10 mouse cellular contexts compared by ENCODE assay signal in the genomic region with DNA sequence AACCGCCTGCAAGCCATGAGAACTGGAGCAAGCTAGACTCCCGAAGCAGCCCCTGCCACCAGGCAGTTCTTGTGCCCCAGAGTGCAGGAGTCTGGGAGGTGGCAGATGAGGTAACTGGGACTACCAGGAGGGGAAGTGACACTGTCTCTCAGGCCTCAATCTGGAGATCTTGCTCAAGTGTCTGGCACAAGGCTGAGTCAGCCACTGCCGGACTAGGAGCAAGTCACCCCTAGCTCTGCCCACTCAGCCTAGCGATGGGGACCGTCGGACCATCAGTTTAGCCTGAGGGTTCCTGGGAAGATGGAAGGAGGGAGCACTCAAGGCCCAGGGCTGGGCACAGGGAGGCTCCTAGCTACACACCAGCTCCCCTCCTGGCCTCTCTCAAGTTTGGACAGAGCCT. TPM values are rescaled to one million over a fixed set of nuclear protein-coding genes. Genes with fewer than 3 reads are reported as not detected.
DNase-seq lines count a peak whose midpoint lies in the region; ATAC-seq and TF ChIP-seq lines count a peak whose summit lies in the region.
"Had no signal": no experiment of that assay in that cellular context is flagged by ENCODE, and none has a peak within 500 bp of the region (broad histone marks: within the 10 kb centered on the region; RNA-seq: fewer than 3 reads in every experiment).

No protein-coding gene starts in this region.

- no peaks in the 10 kb centered on the region for H3K4me1 ChIP-seq in lung, adult 2 months (ENCODE audit: control insufficient read depth, insufficient read depth, low read length)
- no peaks in the 10 kb centered on the region for H3K4me1 ChIP-seq in limb, embryonic 14.5 days (ENCODE audit: control insufficient read depth, insufficient read depth, low read length)
- peaks cover 6% of the 10 kb centered on the region for H3K4me1 ChIP-seq in small intestine, adult 2 months (ENCODE audit: control insufficient read depth, insufficient read depth, insufficient read length, low read length)
- H3K4me1 ChIP-seq: lung, embryonic 15.5 days had no signal

- peak; percentile 46 to 60 for DNase-seq in adrenal gland, adult (ENCODE audit: inconsistent age in 2 of 2, low spot score in 1 of 2)
- no peak for DNase-seq in adrenal gland, adult 8-10 months
- no peak for DNase-seq in lung, adult 2 months
- DNase-seq in lung, postnatal 14 days, result no peak
- DNase-seq in limb, embryonic 14.5 days (ENCODE audit: low spot score), result no peak
- no peak for DNase-seq in right cerebral cortex, postnatal 4 days
- DNase-seq: heart, postnatal 14 days had no signal

- H3K4me2 ChIP-seq in limb, embryonic 14.5 days (replicated peaks; ENCODE audit: low read depth, low read length, severe bottlenecking), result no peak overlapping the region
- H3K4me2 ChIP-seq: lung, embryonic 15.5 days had no signal

- H3K27me3 ChIP-seq in limb, embryonic 14.5 days (ENCODE audit: control insufficient read depth, insufficient read depth, low read length), result no peaks in the 10 kb centered on the region
- no peaks in the 10 kb centered on the region for H3K27me3 ChIP-seq in small intestine, adult 2 months (ENCODE audit: control insufficient read depth, insufficient read depth, low read length)
- H3K27me3 ChIP-seq: lung, embryonic 15.5 days had no signal

- no peak overlapping the region for H3K27ac ChIP-seq in limb, embryonic 14.5 days (replicated peaks; ENCODE audit: low read depth, low read length)
- peak overlapping the region; percentile 49 for H3K27ac ChIP-seq in small intestine, adult 2 months (ENCODE audit: insufficient read depth, low read depth, low read length)
- H3K27ac ChIP-seq: lung, embryonic 15.5 days had no signal

- TF ChIP-seq CTCF in lung, adult 2 months (IDR thresholded peaks at IDR 0.05; ENCODE audit: insufficient read depth, low read length), result no peak
- no peak for TF ChIP-seq CTCF in small intestine, adult 2 months (IDR thresholded peaks at IDR 0.05; ENCODE audit: extremely low read depth, insufficient read length, insufficient replicate concordance, low read depth, low read length)

- no peak for ATAC-seq in limb, embryonic 14.5 days (ENCODE audit: low FRiP score, low read depth)
- ATAC-seq in inflammation-experienced regulatory T-cells, adult 6 months, result no peak

- no peaks in the 10 kb centered on the region for H3K9me3 ChIP-seq in limb, embryonic 14.5 days (ENCODE audit: control insufficient read depth, low read length)
- H3K9me3 ChIP-seq: lung, embryonic 15.5 days had no signal

- 80% methylated on average over 6 of the region's 6 CpGs for WGBS in lung, adult 2 months
- WGBS in limb, embryonic 14.5 days, result 73% methylated on average over 6 of the region's 6 CpGs
- 75% methylated on average over 6 of the region's 6 CpGs for WGBS in small intestine, adult 2 months

- no peak overlapping the region for H3K4me3 ChIP-seq in lung, adult 2 months (replicated peaks; ENCODE audit: extremely low read depth, low read depth, low read length)
- H3K4me3 ChIP-seq in limb, embryonic 14.5 days (replicated peaks; ENCODE audit: low read length), result no peak overlapping the region
- peak overlapping the region; percentile 32 for H3K4me3 ChIP-seq in small intestine, adult 2 months (ENCODE audit: low read depth, low read length)
- H3K4me3 ChIP-seq: lung, embryonic 15.5 days had no signal

- H3K9ac ChIP-seq in limb, embryonic 14.5 days (ENCODE audit: low read depth, low read length, severe bottlenecking), result 0 out of 2 replicates have a peak overlapping the region, but pooled peaks have one; percentile 12
- H3K9ac ChIP-seq: lung, embryonic 15.5 days had no signal

- peak; percentile 33; the same call in 1 of the 2 replicates for TF ChIP-seq POLR2A in lung, adult 2 months (IDR thresholded peaks at IDR 0.05; ENCODE audit: borderline replicate concordance, extremely low read depth, low read depth, low read length)
- TF ChIP-seq POLR2A in limb, embryonic 14.5 days (IDR thresholded peaks at IDR 0.05; ENCODE audit: borderline replicate concordance, extremely low read depth, insufficient read depth, insufficient read length), result no peak
- TF ChIP-seq POLR2A in small intestine, adult 2 months (IDR thresholded peaks at IDR 0.05; ENCODE audit: low read depth, low read length), result no peak

- no peaks in the 10 kb centered on the region for H3K36me3 ChIP-seq in limb, embryonic 14.5 days (ENCODE audit: control insufficient read depth, insufficient read depth, low read length)
- H3K36me3 ChIP-seq in small intestine, adult 2 months (ENCODE audit: control insufficient read depth, insufficient read depth, low read length), result no peaks in the 10 kb centered on the region
- H3K36me3 ChIP-seq: lung, embryonic 15.5 days had no signal

RNA-seq across cellular contexts. Expression of a gene that starts 10.2 kb away (rescaled TPM):
- total RNA-seq in adrenal gland, adult 8-10 months (2022), result 1 to 10 TPM; 5.4 to 9.5 (median 6.5) TPM
- 59.1 and 61.6 TPM in 2 replicates for polyA plus RNA-seq in lung, adult 2 months (2012; rRNA removed)
- 5.3 and 8.5 TPM in 2 replicates for polyA plus RNA-seq in limb, embryonic 14.5 days (2012; rRNA removed)
- 5.9 and 6.5 TPM in 2 replicates for polyA plus RNA-seq in limb, embryonic 14.5 days (2014; fragmentation: Nextera tagmentation; extraction: Ambion mirVana)
- 19.4 and 27.8 TPM in 2 replicates for polyA plus RNA-seq in small intestine, adult 2 months (2012; rRNA removed)
- under 1 TPM in 1 of 3 experiments, not detected in 2; 0.60 TPM for polyA plus RNA-seq in inflammation-experienced regulatory T-cells, adult 6 months (2017; shearing (Covaris generic))

RNA-seq across cellular contexts. Expression of a gene that starts 32.3 kb away (rescaled TPM):
- 100 to 1,000 TPM in 3 of 4 experiments, 10 to 100 TPM in 1; 95.8 to 118 (median 108) TPM for total RNA-seq in adrenal gland, adult 8-10 months (2022)
- 56.6 and 59.0 TPM in 2 replicates for polyA plus RNA-seq in lung, adult 2 months (2012; rRNA removed)
- polyA plus RNA-seq in limb, embryonic 14.5 days (2012; rRNA removed), result 42.8 and 55.2 TPM in 2 replicates
- 15.4 and 16.4 TPM in 2 replicates for polyA plus RNA-seq in limb, embryonic 14.5 days (2014; fragmentation: Nextera tagmentation; extraction: Ambion mirVana)
- polyA plus RNA-seq in small intestine, adult 2 months (2012; rRNA removed), result 6.8 and 8.0 TPM in 2 replicates
- not detected for polyA plus RNA-seq in inflammation-experienced regulatory T-cells, adult 6 months (2017; shearing (Covaris generic))

RNA-seq across cellular contexts. Expression of a gene that starts 48.4 kb away (rescaled TPM):
- total RNA-seq in adrenal gland, adult 8-10 months (2022), result 1 to 10 TPM; 1.4 to 6.4 (median 3.0) TPM
- 25.0 and 25.2 TPM in 2 replicates for polyA plus RNA-seq in lung, adult 2 months (2012; rRNA removed)
- polyA plus RNA-seq in limb, embryonic 14.5 days (2012; rRNA removed), result 2.0 and 2.1 TPM in 2 replicates
- polyA plus RNA-seq in limb, embryonic 14.5 days (2014; fragmentation: Nextera tagmentation; extraction: Ambion mirVana), result 2.2 and 3.2 TPM in 2 replicates
- polyA plus RNA-seq in small intestine, adult 2 months (2012; rRNA removed), result 4.0 and 67.8 TPM in 2 replicates
- not detected for polyA plus RNA-seq in inflammation-experienced regulatory T-cells, adult 6 months (2017; shearing (Covaris generic))

Comparison
In these comparisons a context has a peak if more than half of its experiments do, and no peak if none do; other contexts are left out.
1. DNase-seq: peak in adrenal gland, adult (2 of 2); none in adrenal gland, adult 8-10 months (single experiment), lung, adult 2 months (single experiment), lung, postnatal 14 days (single experiment), limb, embryonic 14.5 days (single experiment) and right cerebral cortex, postnatal 4 days (single experiment).